ENCODE assay signal across 8 mouse cellular contexts in the genomic region with DNA sequence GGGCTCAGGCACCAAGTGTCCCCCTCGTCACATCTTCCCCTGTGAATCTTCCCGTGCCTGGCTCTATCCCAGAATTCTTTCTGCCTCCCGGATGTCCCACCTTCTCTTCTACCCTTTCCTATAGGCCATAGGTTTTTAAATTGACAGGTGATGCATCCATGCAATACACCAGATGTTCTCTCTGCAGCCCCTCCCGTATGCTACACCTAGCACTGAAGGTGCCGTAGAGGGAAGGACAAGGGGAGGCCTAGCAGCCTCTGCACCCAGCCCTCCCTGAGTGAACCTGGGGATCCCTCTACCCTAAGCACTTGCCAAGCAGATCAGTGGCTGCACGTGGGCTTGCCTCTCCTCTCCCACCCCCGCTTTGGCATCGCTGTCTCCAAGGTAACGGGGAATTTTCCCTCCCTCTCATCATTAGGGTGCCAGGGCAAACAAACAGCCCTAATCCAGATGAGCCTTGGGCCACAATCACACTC. TPM values are rescaled to one million over a fixed set of nuclear protein-coding genes. Genes with fewer than 3 reads are reported as not detected.
A peak's percentile ranks its signal among the peaks of the same experiment; 100 is the strongest.
DNase-seq lines count a peak whose midpoint lies in the region; ATAC-seq lines count a peak whose summit lies in the region.
"Had no signal": no experiment of that assay in that cellular context is flagged by ENCODE, and none has a peak within 500 bp of the region (broad histone marks: within the 10 kb centered on the region; RNA-seq: fewer than 3 reads in every experiment).

No protein-coding gene starts in this region.

- no peaks in the 10 kb centered on the region for H3K36me3 ChIP-seq in forebrain, embryonic 11.5 days (ENCODE audit: control insufficient read depth, insufficient read depth, low read length)
- H3K36me3 ChIP-seq in limb, embryonic 11.5 days (ENCODE audit: control insufficient read depth, insufficient read depth, low read length) = no peaks in the 10 kb centered on the region
- H3K36me3 ChIP-seq in stomach, embryonic 15.5 days = no peaks in the 10 kb centered on the region

- peak overlapping the region; percentile 70 for H3K27ac ChIP-seq in forebrain, embryonic 11.5 days (ENCODE audit: low read depth, low read length)
- H3K27ac ChIP-seq in limb, embryonic 11.5 days (replicated peaks; ENCODE audit: low read depth, low read length) = no peak overlapping the region
- H3K27ac ChIP-seq in stomach, embryonic 15.5 days = no peak overlapping the region

- H3K4me3 ChIP-seq in forebrain, embryonic 11.5 days (ENCODE audit: low read depth, low read length) = no peak overlapping the region
- no peak overlapping the region for H3K4me3 ChIP-seq in limb, embryonic 11.5 days (ENCODE audit: low read depth, low read length)
- H3K4me3 ChIP-seq in stomach, embryonic 15.5 days (replicated peaks) = 0 out of 2 replicates have a peak overlapping the region, but pooled peaks have one; percentile 1

- H3K27me3 ChIP-seq in forebrain, embryonic 11.5 days (ENCODE audit: control insufficient read depth, insufficient read depth, low read length) = no peaks in the 10 kb centered on the region
- no peaks in the 10 kb centered on the region for H3K27me3 ChIP-seq in limb, embryonic 11.5 days (ENCODE audit: control insufficient read depth, insufficient read depth, low read length)
- H3K27me3 ChIP-seq in stomach, embryonic 15.5 days (replicated peaks) = no peaks in the 10 kb centered on the region

- ATAC-seq in forebrain, embryonic 11.5 days (replicated peaks; ENCODE audit: low FRiP score) = peak; percentile 57
- no peak for ATAC-seq in limb, embryonic 11.5 days (ENCODE audit: insufficient number of reproducible peaks, low FRiP score, low TSS enrichment, low read depth)
- no peak for ATAC-seq in stomach, embryonic 15.5 days (ENCODE audit: insufficient read depth, low FRiP score, low read depth)
- ATAC-seq: liver, postnatal 0 days had no signal

- peak overlapping the region; percentile 17; the same call in 1 of the 2 replicates for H3K9ac ChIP-seq in forebrain, embryonic 11.5 days (ENCODE audit: low read length)
- no peak overlapping the region for H3K9ac ChIP-seq in limb, embryonic 11.5 days (ENCODE audit: low read length)
- no peak overlapping the region for H3K9ac ChIP-seq in stomach, embryonic 15.5 days
- H3K9ac ChIP-seq: liver, postnatal 0 days had no signal

- DNase-seq in retina, embryonic 14.5 days (ENCODE audit: low spot score) = peak; percentile 18
- no peak for DNase-seq in retina, postnatal 1 day
- DNase-seq in forebrain, embryonic 11.5 days (ENCODE audit: low spot score) = peak; percentile 77
- DNase-seq in limb, embryonic 11.5 days (ENCODE audit: low spot score) = peak; percentile 36
- DNase-seq in layer of hippocampus, adult 9-10 months (ENCODE audit: low spot score) = no peak
- no peak for DNase-seq in layer of hippocampus, postnatal 25 days (ENCODE audit: extremely low spot score in 1 of 2, low spot score in 1 of 2)
- DNase-seq: liver, postnatal 0 days had no signal

- peak overlapping the region; percentile 29; the same call in 1 of the 2 replicates for H3K4me2 ChIP-seq in forebrain, embryonic 11.5 days (ENCODE audit: low read depth, low read length, severe bottlenecking)
- H3K4me2 ChIP-seq in limb, embryonic 11.5 days (ENCODE audit: low read depth, severe bottlenecking) = no peak overlapping the region
- H3K4me2 ChIP-seq in stomach, embryonic 15.5 days = 0 out of 2 replicates have a peak overlapping the region, but pooled peaks have one; percentile 21

- H3K4me1 ChIP-seq in forebrain, embryonic 11.5 days (replicated peaks; ENCODE audit: control insufficient read depth, insufficient read depth, low read length) = peaks cover 36% of the 10 kb centered on the region
- H3K4me1 ChIP-seq in limb, embryonic 11.5 days (ENCODE audit: control insufficient read depth, insufficient read depth, low read length) = peaks cover 8% of the 10 kb centered on the region; the same call in 1 of the 2 replicates
- H3K4me1 ChIP-seq in stomach, embryonic 15.5 days = 0 out of 2 replicates have a peak, but pooled peaks cover 14% of the 10 kb centered on the region

- WGBS in forebrain, embryonic 11.5 days = 26% methylated on average over 9 of the region's 9 CpGs
- 38% methylated on average over 9 of the region's 9 CpGs for WGBS in limb, embryonic 11.5 days
- WGBS in stomach, embryonic 15.5 days = 45% methylated on average over 9 of the region's 9 CpGs

- H3K9me3 ChIP-seq in forebrain, embryonic 11.5 days (ENCODE audit: control insufficient read depth, low read length) = no peaks in the 10 kb centered on the region
- no peaks in the 10 kb centered on the region for H3K9me3 ChIP-seq in limb, embryonic 11.5 days (ENCODE audit: control insufficient read depth, low read length)
- H3K9me3 ChIP-seq in stomach, embryonic 15.5 days = no peaks in the 10 kb centered on the region

RNA-seq across cellular contexts. Expression of gene Lrp8, which starts 20.9 kb away (rescaled TPM):
- 33.9 and 36.6 TPM in 2 replicates for polyA plus RNA-seq in forebrain, embryonic 11.5 days (2014; fragmentation: Nextera tagmentation; extraction: Ambion mirVana)
- 5.0 and 8.9 TPM in 2 replicates for polyA plus RNA-seq in limb, embryonic 11.5 days (2014; fragmentation: Nextera tagmentation; extraction: Ambion mirVana)
- 3.1 and 3.6 TPM in 2 replicates for polyA plus RNA-seq in stomach, embryonic 15.5 days (2015; fragmentation: Nextera tagmentation; extraction: Ambion mirVana)
- total RNA-seq in layer of hippocampus, postnatal 25 days (2021) = 100 to 1,000 TPM in 1 of 2 experiments, 10 to 100 TPM in 1; 82.9 to 110 TPM

RNA-seq across cellular contexts. Expression of gene Magoh, which starts 56.6 kb away (rescaled TPM):
- 214 and 246 TPM in 2 replicates for polyA plus RNA-seq in forebrain, embryonic 11.5 days (2014; fragmentation: Nextera tagmentation; extraction: Ambion mirVana)
- polyA plus RNA-seq in limb, embryonic 11.5 days (2014; fragmentation: Nextera tagmentation; extraction: Ambion mirVana) = 284 and 285 TPM in 2 replicates
- 181 and 193 TPM in 2 replicates for polyA plus RNA-seq in stomach, embryonic 15.5 days (2015; fragmentation: Nextera tagmentation; extraction: Ambion mirVana)
- 10 to 100 TPM; 37.6 to 41.9 TPM for total RNA-seq in layer of hippocampus, postnatal 25 days (2021)

Comparison
In these comparisons a context has a peak if more than half of its experiments do, and no peak if none do; other contexts are left out.
1. DNase-seq: peak in retina, embryonic 14.5 days (single experiment), forebrain, embryonic 11.5 days (single experiment) and limb, embryonic 11.5 days (single experiment); none in retina, postnatal 1 day (single experiment), layer of hippocampus, adult 9-10 months (single experiment) and layer of hippocampus, postnatal 25 days (0 of 2).